Mouse (Mus musculus): Measurements from ENCODE around the gene Dnajb7.
A peak's percentile ranks its signal among the peaks of the same experiment; 100 is the strongest.

Dnajb7 gene

GRCm38 (mm10) chr15:81365246-81365645 is 42.9 kb downstream of the Dnajb7 start:
- DNase-seq (ENCODE audit: low read depth, low spot score) = no peak

GRCm38 (mm10) chr15:81364271-81364670 is 43.8 kb downstream of the Dnajb7 start:
- no peak for DNase-seq (ENCODE audit: low read depth, low spot score)

GRCm38 (mm10) chr15:81362501-81362900 is 45.6 kb downstream of the Dnajb7 start:
- no peak for DNase-seq (ENCODE audit: low read depth, low spot score)

GRCm38 (mm10) chr15:81361417-81362015 is 46.6 kb downstream of the Dnajb7 start:
- DNase-seq (ENCODE audit: low read depth, low spot score) = no peak

GRCm38 (mm10) chr15:81361022-81361404 is 47.1 kb downstream of the Dnajb7 start:
- DNase-seq (ENCODE audit: low read depth, low spot score) = no peak

- peak; percentile 98 for DNase-seq (ENCODE audit: low read depth, low spot score)
These were observed 47.6 kb downstream of the Dnajb7 start, which contains the start of gene Slc25a17 for GRCm38 (mm10) chr15:81360345-81361021. Gene Slc25a17, minus strand, starts transcription at chr15:81360812.

- no peak for DNase-seq (ENCODE audit: low read depth, low spot score)
These were observed 48.7 kb downstream of the Dnajb7 start for GRCm38 (mm10) chr15:81359421-81359820.

GRCm38 (mm10) chr15:81358943-81359342 is 49.2 kb downstream of the Dnajb7 start:
- no peak for DNase-seq (ENCODE audit: low read depth, low spot score)

- no peak for DNase-seq (ENCODE audit: low read depth, low spot score)
These were observed 51.2 kb downstream of the Dnajb7 start for GRCm38 (mm10) chr15:81356946-81357345.

Measured in brain, adult 2 months (tissue).